Comparison of ENCODE assay signal across 9 mouse cellular contexts in genomic region chr2:32396695-32397094, GRCm38 (mm10). TPM values are rescaled to one million over a fixed set of nuclear protein-coding genes. Genes with fewer than 3 reads are reported as not detected.
DNase-seq lines count a peak whose midpoint lies in the region; ATAC-seq and TF ChIP-seq lines count a peak whose summit lies in the region.
"Had no signal": no experiment of that assay in that cellular context is flagged by ENCODE, and none has a peak within 500 bp of the region (broad histone marks: within the 10 kb centered on the region; RNA-seq: fewer than 3 reads in every experiment).

No protein-coding gene starts in this region.

- H3K36me3 ChIP-seq in lung, embryonic 14.5 days (ENCODE audit: insufficient read depth): peaks cover 23% of the 10 kb centered on the region
- H3K36me3 ChIP-seq in limb, embryonic 13.5 days: peaks cover 34% of the 10 kb centered on the region
- H3K36me3 ChIP-seq in stomach, embryonic 15.5 days: peaks cover 10% of the 10 kb centered on the region

- peak overlapping the region; percentile 96 for H3K4me2 ChIP-seq in lung, embryonic 14.5 days
- peak overlapping the region; percentile 82 for H3K4me2 ChIP-seq in limb, embryonic 13.5 days (replicated peaks)
- peak overlapping the region; percentile 85 for H3K4me2 ChIP-seq in stomach, embryonic 15.5 days

- no peaks in the 10 kb centered on the region for H3K9me3 ChIP-seq in lung, embryonic 14.5 days (ENCODE audit: low read depth, low read length)
- H3K9me3 ChIP-seq in limb, embryonic 13.5 days: no peaks in the 10 kb centered on the region
- H3K9me3 ChIP-seq in stomach, embryonic 15.5 days: no peaks in the 10 kb centered on the region

- under 1% methylated on average over 15 of the region's 15 CpGs for WGBS in lung, embryonic 14.5 days
- 0% methylated on average over 15 of the region's 15 CpGs for WGBS in limb, embryonic 13.5 days
- under 1% methylated on average over 15 of the region's 15 CpGs for WGBS in stomach, embryonic 15.5 days

- peak overlapping the region; percentile 91; the same call in 1 of the 2 replicates for H3K27ac ChIP-seq in lung, embryonic 14.5 days (ENCODE audit: low read depth)
- H3K27ac ChIP-seq in embryonic fibroblast, embryonic 13.5 days (ENCODE audit: insufficient read depth, low read length): no peak overlapping the region
- no peak overlapping the region; the same call in 1 of the 2 replicates for H3K27ac ChIP-seq in limb, embryonic 13.5 days
- H3K27ac ChIP-seq in stomach, embryonic 15.5 days: peak overlapping the region; percentile 94

- no peak for DNase-seq in lung, embryonic 14.5 days
- DNase-seq in lung, adult 18-20 months: no peak
- DNase-seq in T-cell, adult 2 months (ENCODE audit: low spot score): no peak
- DNase-seq in layer of hippocampus, adult 8-10 months (ENCODE audit: low spot score in 2 of 2): no peak
- no peak for DNase-seq in c-Kit-positive CD71-positive TER-119-positive erythroid progenitor cells, embryonic 14.5 days (ENCODE audit: low spot score)

- H3K9ac ChIP-seq in lung, embryonic 14.5 days: peak overlapping the region; percentile 77
- H3K9ac ChIP-seq in limb, embryonic 13.5 days: peak overlapping the region; percentile 90
- peak overlapping the region; percentile 88 for H3K9ac ChIP-seq in stomach, embryonic 15.5 days

- peak overlapping the region; percentile 92 for H3K4me3 ChIP-seq in lung, embryonic 14.5 days (ENCODE audit: low read depth, low read length)
- H3K4me3 ChIP-seq in embryonic fibroblast, embryonic 13.5 days (ENCODE audit: insufficient read depth, low read length): peak overlapping the region; percentile 86
- peak overlapping the region; percentile 95 for H3K4me3 ChIP-seq in limb, embryonic 13.5 days
- H3K4me3 ChIP-seq in stomach, embryonic 15.5 days (replicated peaks): peak overlapping the region; percentile 85

- no peak for TF ChIP-seq CTCF in lung, embryonic 14.5 days (IDR thresholded peaks at IDR 0.05; ENCODE audit: low read depth)
- TF ChIP-seq CTCF in embryonic fibroblast, embryonic 13.5 days (IDR thresholded peaks at IDR 0.05; ENCODE audit: borderline replicate concordance, insufficient read depth, low read length): no peak

- no peaks in the 10 kb centered on the region for H3K27me3 ChIP-seq in lung, embryonic 14.5 days (ENCODE audit: insufficient read depth, low read length)
- no peaks in the 10 kb centered on the region for H3K27me3 ChIP-seq in limb, embryonic 13.5 days
- H3K27me3 ChIP-seq in stomach, embryonic 15.5 days (replicated peaks): no peaks in the 10 kb centered on the region

- ATAC-seq in lung, embryonic 14.5 days (ENCODE audit: insufficient read depth): no peak
- ATAC-seq in limb, embryonic 13.5 days (ENCODE audit: low FRiP score, low read depth): no peak
- ATAC-seq in stomach, embryonic 15.5 days (ENCODE audit: insufficient read depth, low FRiP score, low read depth): no peak

- peaks cover 6% of the 10 kb centered on the region for H3K4me1 ChIP-seq in lung, embryonic 14.5 days (ENCODE audit: insufficient read depth)
- peaks cover 7% of the 10 kb centered on the region for H3K4me1 ChIP-seq in embryonic fibroblast, embryonic 13.5 days (ENCODE audit: control insufficient read depth, insufficient read depth, low read length)
- peaks cover 18% of the 10 kb centered on the region for H3K4me1 ChIP-seq in limb, embryonic 13.5 days
- peaks cover 11% of the 10 kb centered on the region for H3K4me1 ChIP-seq in stomach, embryonic 15.5 days

- no peak for TF ChIP-seq POLR2A in embryonic fibroblast, embryonic 13.5 days (IDR thresholded peaks at IDR 0.05; ENCODE audit: low read depth, low read length)

RNA-seq across cellular contexts. Expression of gene Ptges2, which starts 1.0 kb away (rescaled TPM):
- polyA plus RNA-seq in lung, embryonic 14.5 days (2014; fragmentation: Nextera tagmentation; extraction: Ambion mirVana): 28.0 and 28.2 TPM in 2 replicates
- 14.3 and 18.0 TPM in 2 replicates for polyA plus RNA-seq in embryonic fibroblast, embryonic 13.5 days (2011; ENCODE audit: insufficient read length, low read depth, missing spikeins)
- 29.8 and 30.1 TPM in 2 replicates for polyA plus RNA-seq in limb, embryonic 13.5 days (2015; fragmentation: Nextera tagmentation; extraction: Ambion mirVana)
- 28.5 and 31.4 TPM in 2 replicates for polyA plus RNA-seq in stomach, embryonic 15.5 days (2015; fragmentation: Nextera tagmentation; extraction: Ambion mirVana)
- 10 to 100 TPM; 36.5 to 40.0 (median 38.2) TPM for total RNA-seq in layer of hippocampus, adult 8-10 months (2022)

RNA-seq across cellular contexts. Expression of gene Lcn2, which starts 8.6 kb away (rescaled TPM):
- 1.6 TPM in 1 of 2 replicates, not detected in the other for polyA plus RNA-seq in lung, embryonic 14.5 days (2014; fragmentation: Nextera tagmentation; extraction: Ambion mirVana)
- not detected in 2 replicates for polyA plus RNA-seq in embryonic fibroblast, embryonic 13.5 days (2011; ENCODE audit: insufficient read length, low read depth, missing spikeins)
- 0.27 and 0.36 TPM in 2 replicates for polyA plus RNA-seq in limb, embryonic 13.5 days (2015; fragmentation: Nextera tagmentation; extraction: Ambion mirVana)
- polyA plus RNA-seq in stomach, embryonic 15.5 days (2015; fragmentation: Nextera tagmentation; extraction: Ambion mirVana): 25.1 and 30.7 TPM in 2 replicates
- 1 to 10 TPM in 2 of 4 experiments, under 1 TPM in 1, not detected in 1; 0.35 to 2.8 (median 2.0) TPM for total RNA-seq in layer of hippocampus, adult 8-10 months (2022)

RNA-seq across cellular contexts. Expression of gene 1110008P14Rik, which starts 15.0 kb away (rescaled TPM):
- polyA plus RNA-seq in lung, embryonic 14.5 days (2014; fragmentation: Nextera tagmentation; extraction: Ambion mirVana): 32.4 and 33.3 TPM in 2 replicates
- 28.8 and 30.3 TPM in 2 replicates for polyA plus RNA-seq in embryonic fibroblast, embryonic 13.5 days (2011; ENCODE audit: insufficient read length, low read depth, missing spikeins)
- polyA plus RNA-seq in limb, embryonic 13.5 days (2015; fragmentation: Nextera tagmentation; extraction: Ambion mirVana): 45.8 and 48.7 TPM in 2 replicates
- 36.1 and 42.9 TPM in 2 replicates for polyA plus RNA-seq in stomach, embryonic 15.5 days (2015; fragmentation: Nextera tagmentation; extraction: Ambion mirVana)
- 100 to 1,000 TPM; 144 to 174 (median 164) TPM for total RNA-seq in layer of hippocampus, adult 8-10 months (2022)

RNA-seq across cellular contexts. Expression of gene Dnm1, which starts 43.6 kb away (rescaled TPM):
- 14.9 and 17.5 TPM in 2 replicates for polyA plus RNA-seq in lung, embryonic 14.5 days (2014; fragmentation: Nextera tagmentation; extraction: Ambion mirVana)
- polyA plus RNA-seq in embryonic fibroblast, embryonic 13.5 days (2011; ENCODE audit: insufficient read length, low read depth, missing spikeins): 37.2 and 52.6 TPM in 2 replicates
- 32.4 and 32.5 TPM in 2 replicates for polyA plus RNA-seq in limb, embryonic 13.5 days (2015; fragmentation: Nextera tagmentation; extraction: Ambion mirVana)
- 12.1 and 12.8 TPM in 2 replicates for polyA plus RNA-seq in stomach, embryonic 15.5 days (2015; fragmentation: Nextera tagmentation; extraction: Ambion mirVana)
- 1,000 to 10,000 TPM; 1,146 to 1,253 (median 1,200) TPM for total RNA-seq in layer of hippocampus, adult 8-10 months (2022)
- total RNA-seq: neutrophil, adult 5-6 weeks had no signal

RNA-seq across cellular contexts. Expression of gene Ciz1, which starts 44.6 kb away (rescaled TPM):
- polyA plus RNA-seq in lung, embryonic 14.5 days (2014; fragmentation: Nextera tagmentation; extraction: Ambion mirVana): 46.1 and 51.9 TPM in 2 replicates
- polyA plus RNA-seq in embryonic fibroblast, embryonic 13.5 days (2011; ENCODE audit: insufficient read length, low read depth, missing spikeins): 41.8 and 47.6 TPM in 2 replicates
- polyA plus RNA-seq in limb, embryonic 13.5 days (2015; fragmentation: Nextera tagmentation; extraction: Ambion mirVana): 49.8 and 54.9 TPM in 2 replicates
- polyA plus RNA-seq in stomach, embryonic 15.5 days (2015; fragmentation: Nextera tagmentation; extraction: Ambion mirVana): 33.8 and 41.6 TPM in 2 replicates
- 100 to 1,000 TPM in 1 of 4 experiments, 10 to 100 TPM in 3; 82.9 to 103 (median 90.5) TPM for total RNA-seq in layer of hippocampus, adult 8-10 months (2022)

Comparison
In these comparisons a context has a peak if more than half of its experiments do, and no peak if none do; other contexts are left out.
1. H3K27ac ChIP-seq: peak in lung, embryonic 14.5 days (single experiment) and stomach, embryonic 15.5 days (single experiment); none in embryonic fibroblast, embryonic 13.5 days (single experiment) and limb, embryonic 13.5 days (single experiment).
2. Peak in every context shown above with its lines, with median percentiles within 50 percentile points of each other: H3K4me2 ChIP-seq, H3K4me3 ChIP-seq and H3K9ac ChIP-seq.